Mouse (Mus musculus): ENCODE data around the gene Haghl. TPM values are rescaled to one million over a fixed set of nuclear protein-coding genes. Genes with fewer than 3 reads are reported as not detected.
"Not testable (repeated sequence)": the region's sequence is repeated elsewhere in the genome, so short reads cannot be mapped to it uniquely, and the experiment has no call there.

Gene Haghl
- polyA plus RNA-seq, 1 experiment from 2014 or later: 169 TPM

- H3K27ac ChIP-seq (ENCODE audit: low read depth, low read length); H3K9me3 ChIP-seq (ENCODE audit: control insufficient read depth, low read length); H3K36me3 ChIP-seq (ENCODE audit: control insufficient read depth, insufficient read depth, low read length); H3K27me3 ChIP-seq (replicated peaks; ENCODE audit: control insufficient read depth, insufficient read depth, low read length); H3K9ac ChIP-seq (ENCODE audit: low read depth, low read length); H3K4me3 ChIP-seq (ENCODE audit: low read length); ATAC-seq; H3K4me2 ChIP-seq (ENCODE audit: low read length): not testable (repeated sequence)
- H3K4me1 ChIP-seq (ENCODE audit: control insufficient read depth, insufficient read depth, low read depth, low read length): peaks cover 37% of the 10 kb centered on the region
- 46% methylated on average over 2 of the region's 2 CpGs for WGBS
Observed at GRCm38 (mm10) chr17:25807452-25807851, 22.0 kb upstream of the Haghl start.

GRCm38 (mm10) chr17:25806507-25806906 is 21.0 kb upstream of the Haghl start:
- H3K4me3 ChIP-seq (ENCODE audit: low read length): no peak overlapping the region
- no peak for ATAC-seq
- no peaks in the 10 kb centered on the region for H3K9me3 ChIP-seq (ENCODE audit: control insufficient read depth, low read length)
- no peaks in the 10 kb centered on the region for H3K36me3 ChIP-seq (ENCODE audit: control insufficient read depth, insufficient read depth, low read length)
- WGBS: 88% methylated on average over 4 of the region's 4 CpGs
- H3K9ac ChIP-seq (ENCODE audit: low read depth, low read length): no peak overlapping the region
- peaks cover 36% of the 10 kb centered on the region for H3K4me1 ChIP-seq (ENCODE audit: control insufficient read depth, insufficient read depth, low read depth, low read length)
- H3K4me2 ChIP-seq (ENCODE audit: low read length): no peak overlapping the region
- H3K27me3 ChIP-seq (replicated peaks; ENCODE audit: control insufficient read depth, insufficient read depth, low read length): no peaks in the 10 kb centered on the region
- no peak overlapping the region for H3K27ac ChIP-seq (ENCODE audit: low read depth, low read length)

- 6% methylated on average over 10 of the region's 10 CpGs for WGBS
- ATAC-seq: peak; percentile 93
- H3K4me1 ChIP-seq (ENCODE audit: control insufficient read depth, insufficient read depth, low read depth, low read length): peaks cover 17% of the 10 kb centered on the region
- peak overlapping the region; percentile 77 for H3K27ac ChIP-seq (ENCODE audit: low read depth, low read length)
- H3K36me3 ChIP-seq (ENCODE audit: control insufficient read depth, insufficient read depth, low read length): no peaks in the 10 kb centered on the region
- H3K9me3 ChIP-seq (ENCODE audit: control insufficient read depth, low read length): no peaks in the 10 kb centered on the region
- peak overlapping the region; percentile 25 for H3K4me2 ChIP-seq (ENCODE audit: low read length)
- H3K9ac ChIP-seq (ENCODE audit: low read depth, low read length): peak overlapping the region; percentile 56
- no peaks in the 10 kb centered on the region for H3K27me3 ChIP-seq (replicated peaks; ENCODE audit: control insufficient read depth, insufficient read depth, low read length)
- no peak overlapping the region for H3K4me3 ChIP-seq (ENCODE audit: low read length)
Observed at GRCm38 (mm10) chr17:25802825-25803517, 17.5 kb upstream of the Haghl start.

- 8% methylated on average over 6 of the region's 6 CpGs for WGBS
- H3K9me3 ChIP-seq (ENCODE audit: control insufficient read depth, low read length): no peaks in the 10 kb centered on the region
- H3K4me1 ChIP-seq (ENCODE audit: control insufficient read depth, insufficient read depth, low read depth, low read length): peaks cover 30% of the 10 kb centered on the region
- H3K27me3 ChIP-seq (replicated peaks; ENCODE audit: control insufficient read depth, insufficient read depth, low read length): peaks cover 3% of the 10 kb centered on the region; the same call in 1 of the 2 replicates
- H3K27ac ChIP-seq (ENCODE audit: low read depth, low read length): no peak overlapping the region
- peak; percentile 4; the same call in 1 of the 2 replicates for ATAC-seq
- H3K4me3 ChIP-seq (ENCODE audit: low read length): no peak overlapping the region
- H3K36me3 ChIP-seq (ENCODE audit: control insufficient read depth, insufficient read depth, low read length): no peaks in the 10 kb centered on the region
- no peak overlapping the region for H3K4me2 ChIP-seq (ENCODE audit: low read length)
- no peak overlapping the region for H3K9ac ChIP-seq (ENCODE audit: low read depth, low read length)
Observed at GRCm38 (mm10) chr17:25801029-25801428, 15.6 kb upstream of the Haghl start.

GRCm38 (mm10) chr17:25796951-25797369 is 11.5 kb upstream of the Haghl start, which contains the start of gene Metrn:
Gene Metrn, minus strand, starts transcription at chr17:25797136.
- H3K4me1 ChIP-seq (ENCODE audit: control insufficient read depth, insufficient read depth, low read depth, low read length): peaks cover 28% of the 10 kb centered on the region
- H3K36me3 ChIP-seq (ENCODE audit: control insufficient read depth, insufficient read depth, low read length): no peaks in the 10 kb centered on the region
- no peaks in the 10 kb centered on the region for H3K9me3 ChIP-seq (ENCODE audit: control insufficient read depth, low read length)
- peak within 1 kb of the TSS; percentile 65 for H3K4me3 ChIP-seq (ENCODE audit: low read length)
- H3K4me2 ChIP-seq (ENCODE audit: low read length): peak within 1 kb of the TSS; percentile 83
- peaks cover 3% of the 10 kb centered on the region; the same call in 1 of the 2 replicates for H3K27me3 ChIP-seq (replicated peaks; ENCODE audit: control insufficient read depth, insufficient read depth, low read length)
- H3K9ac ChIP-seq (ENCODE audit: low read depth, low read length): peak within 1 kb of the TSS; percentile 67
- ATAC-seq: peak; percentile 55
- 0% methylated on average over 28 of the region's 35 CpGs for WGBS
- peak within 1 kb of the TSS; percentile 83 for H3K27ac ChIP-seq (ENCODE audit: low read depth, low read length)

GRCm38 (mm10) chr17:25796211-25796771 is 10.8 kb upstream of the Haghl start:
- no peaks in the 10 kb centered on the region for H3K9me3 ChIP-seq (ENCODE audit: control insufficient read depth, low read length)
- H3K9ac ChIP-seq (ENCODE audit: low read depth, low read length): peak overlapping the region; percentile 67
- peaks cover 3% of the 10 kb centered on the region; the same call in 1 of the 2 replicates for H3K27me3 ChIP-seq (replicated peaks; ENCODE audit: control insufficient read depth, insufficient read depth, low read length)
- H3K4me1 ChIP-seq (ENCODE audit: control insufficient read depth, insufficient read depth, low read depth, low read length): peaks cover 30% of the 10 kb centered on the region
- peak overlapping the region; percentile 65 for H3K4me3 ChIP-seq (ENCODE audit: low read length)
- peak overlapping the region; percentile 83 for H3K4me2 ChIP-seq (ENCODE audit: low read length)
- ATAC-seq: no peak
- 1% methylated on average over 29 of the region's 37 CpGs for WGBS
- H3K27ac ChIP-seq (ENCODE audit: low read depth, low read length): peak overlapping the region; percentile 83
- H3K36me3 ChIP-seq (ENCODE audit: control insufficient read depth, insufficient read depth, low read length): no peaks in the 10 kb centered on the region

GRCm38 (mm10) chr17:25795609-25796092 is 10.2 kb upstream of the Haghl start, which contains the start of gene AC134908.4:
Gene AC134908.4, minus strand, starts transcription at chr17:25795659.
- Histone ChIP-seq H3K4me2 (ENCODE audit: low read length) (peak within 1 kb of the TSS; percentile 83), H3K36me3 (ENCODE audit: control insufficient read depth, insufficient read depth, low read length) (no peaks in the 10 kb centered on the region), H3K27me3 (replicated peaks; ENCODE audit: control insufficient read depth, insufficient read depth, low read length) (peaks cover 3% of the 10 kb centered on the region; the same call in 1 of the 2 replicates), H3K4me3 (ENCODE audit: low read length) (peak within 1 kb of the TSS; percentile 65), H3K9ac (ENCODE audit: low read depth, low read length) (peak within 1 kb of the TSS; percentile 67), H3K4me1 (ENCODE audit: control insufficient read depth, insufficient read depth, low read depth, low read length) (peaks cover 37% of the 10 kb centered on the region), H3K9me3 (ENCODE audit: control insufficient read depth, low read length) (no peaks in the 10 kb centered on the region), H3K27ac (ENCODE audit: low read depth, low read length) (peak within 1 kb of the TSS; percentile 83)
- 18% methylated on average over 6 of the region's 6 CpGs for WGBS
- peak; percentile 57 for ATAC-seq

GRCm38 (mm10) chr17:25794998-25795397 is 9.5 kb upstream of the Haghl start:
- no peak for ATAC-seq
- 35% methylated on average over 17 of the region's 17 CpGs for WGBS
- Histone ChIP-seq H3K27me3 (replicated peaks; ENCODE audit: control insufficient read depth, insufficient read depth, low read length) (peaks cover 3% of the 10 kb centered on the region; the same call in 1 of the 2 replicates), H3K27ac (ENCODE audit: low read depth, low read length) (peak overlapping the region; percentile 71), H3K4me3 (ENCODE audit: low read length) (peak overlapping the region; percentile 65), H3K4me1 (ENCODE audit: control insufficient read depth, insufficient read depth, low read depth, low read length) (peaks cover 41% of the 10 kb centered on the region), H3K4me2 (ENCODE audit: low read length) (peak overlapping the region; percentile 83), H3K9ac (ENCODE audit: low read depth, low read length) (peak overlapping the region; percentile 32; the same call in 1 of the 2 replicates), H3K36me3 (ENCODE audit: control insufficient read depth, insufficient read depth, low read length) (no peaks in the 10 kb centered on the region), H3K9me3 (ENCODE audit: control insufficient read depth, low read length) (no peaks in the 10 kb centered on the region)

- H3K4me1 ChIP-seq (ENCODE audit: control insufficient read depth, insufficient read depth, low read depth, low read length): peaks cover 41% of the 10 kb centered on the region
Observed at GRCm38 (mm10) chr17:25794197-25794596, 8.7 kb upstream of the Haghl start.

More at GRCm38 (mm10) chr17:25794197-25794596, 8.7 kb upstream of the Haghl start:
- Histone ChIP-seq H3K9me3 (ENCODE audit: control insufficient read depth, low read length) (no peaks in the 10 kb centered on the region), H3K9ac (ENCODE audit: low read depth, low read length) (no peak overlapping the region), H3K36me3 (ENCODE audit: control insufficient read depth, insufficient read depth, low read length) (peaks cover 7% of the 10 kb centered on the region; the same call in 1 of the 2 replicates), H3K27me3 (replicated peaks; ENCODE audit: control insufficient read depth, insufficient read depth, low read length) (peaks cover 3% of the 10 kb centered on the region; the same call in 1 of the 2 replicates), H3K27ac (ENCODE audit: low read depth, low read length) (peak overlapping the region; percentile 91), H3K4me2 (ENCODE audit: low read length) (peak overlapping the region; percentile 27), H3K4me3 (ENCODE audit: low read length) (no peak overlapping the region)
- 16% methylated on average over 13 of the region's 13 CpGs for WGBS
- ATAC-seq: no peak
